Mouse (Mus musculus): ENCODE measurements at regions not wholly inside any gene's neighbourhood (a gene's known extent, or its start where the extent isn't known, plus 50 kb on each side); places are given as distances from the start of the nearest gene placed in this dataset.

DNA sequence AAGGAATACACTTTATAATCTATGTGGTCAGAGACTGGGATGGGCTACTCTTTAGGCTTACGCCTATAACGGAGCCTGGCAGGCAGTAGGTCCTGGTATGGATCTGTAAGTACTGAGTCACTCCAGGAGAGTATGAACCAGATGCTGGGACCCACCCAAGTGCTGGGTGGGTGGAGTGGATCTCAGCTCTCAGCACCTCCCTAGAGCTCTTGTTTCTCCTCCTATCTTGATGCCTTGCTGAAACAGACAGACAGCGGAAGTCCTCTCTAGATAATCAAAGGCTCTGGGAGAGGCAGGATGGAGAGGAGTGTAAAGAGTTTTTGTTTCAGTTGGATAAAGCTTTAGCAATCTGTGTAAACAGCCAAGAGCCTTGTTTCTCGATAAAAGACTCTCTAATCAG lies 276.2 kb downstream of the Gm11011 start:
- no peak for TF ChIP-seq CTCF (IDR thresholded peaks at IDR 0.05; ENCODE audit: low read depth, low read length)
- TF ChIP-seq GATA1 (IDR thresholded peaks at IDR 0.05; ENCODE audit: borderline replicate concordance, low read length): no peak
- TF ChIP-seq POLR2AphosphoS5 (IDR thresholded peaks at IDR 0.05; ENCODE audit: insufficient replicate concordance, low read depth, low read length): no peak
